Mouse (Mus musculus): Measurements from ENCODE around the gene Npas4. TPM values are rescaled to one million over a fixed set of nuclear protein-coding genes. Genes with fewer than 3 reads are reported as not detected.
A peak's percentile ranks its signal among the peaks of the same experiment; 100 is the strongest.
"Not testable (repeated sequence)": the region's sequence is repeated elsewhere in the genome, so short reads cannot be mapped to it uniquely, and the experiment has no call there.

The Npas4 gene
- polyA plus RNA-seq, 1 experiment from 2014 or later: not detected

DNA sequence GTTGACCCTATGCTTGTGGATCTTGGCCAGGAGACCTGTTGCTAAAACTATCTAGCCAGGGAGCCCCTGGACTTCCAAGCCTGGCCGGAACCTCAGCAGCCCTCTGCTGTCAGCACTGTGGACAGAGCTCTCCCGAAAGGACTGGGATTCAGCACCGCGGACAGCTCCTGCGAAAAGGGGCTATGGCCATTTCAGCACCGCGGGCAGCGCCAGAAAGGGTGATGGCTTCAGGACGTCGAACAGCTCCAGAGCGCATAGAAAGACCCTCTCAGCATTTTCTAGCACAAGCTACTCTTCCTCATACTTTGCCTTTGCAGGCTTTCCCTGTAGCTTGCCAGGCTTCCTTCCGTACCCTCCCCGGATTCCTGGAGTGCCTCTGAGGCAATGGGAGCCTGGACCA lies 1.1 kb downstream of the Npas4 start:
- peaks cover 15% of the 10 kb centered on the region for H3K4me1 ChIP-seq
- no peaks in the 10 kb centered on the region for H3K9me3 ChIP-seq
- H3K27me3 ChIP-seq (ENCODE audit: poor library complexity, severe bottlenecking): peaks cover 83% of the 10 kb centered on the region
- no peak overlapping the region for H3K27ac ChIP-seq
- WGBS: 3% methylated on average over 13 of the region's 13 CpGs
- peak; percentile 93 for DNase-seq (ENCODE audit: extremely low spot score, low spot score)
- H3K4me3 ChIP-seq: peak overlapping the region; percentile 20; the same call in 1 of the 2 replicates
- no peaks in the 10 kb centered on the region for H3K36me3 ChIP-seq (replicated peaks)

DNA sequence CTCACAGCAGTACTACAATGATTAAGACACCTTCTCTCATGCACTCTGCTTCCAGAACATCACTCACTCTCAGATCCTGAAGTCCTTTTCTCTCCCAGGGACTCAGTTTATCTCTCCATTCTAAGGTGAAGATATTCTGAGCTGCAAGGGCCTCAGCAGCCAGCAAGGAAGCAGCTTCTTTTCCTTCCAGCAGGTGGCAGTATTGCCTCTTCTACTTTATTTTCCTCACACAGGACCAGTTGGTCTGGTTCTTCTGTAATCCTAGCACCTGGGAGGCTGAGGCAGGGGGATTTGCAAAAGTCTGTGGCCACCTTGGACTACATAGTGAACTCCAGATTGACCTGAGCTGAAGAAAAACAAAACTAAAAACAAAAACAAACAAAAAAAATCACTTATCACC lies 8.3 kb downstream of the Npas4 start:
- no peaks in the 10 kb centered on the region for H3K36me3 ChIP-seq (replicated peaks)
- H3K4me1 ChIP-seq: no peaks in the 10 kb centered on the region
- H3K9me3 ChIP-seq: no peaks in the 10 kb centered on the region
- no peak overlapping the region for H3K4me3 ChIP-seq
- H3K27me3 ChIP-seq (ENCODE audit: poor library complexity, severe bottlenecking): peaks cover 38% of the 10 kb centered on the region
- H3K27ac ChIP-seq: no peak overlapping the region
- DNase-seq (ENCODE audit: extremely low spot score, low spot score): peak; percentile 31

GRCm38 (mm10) chr19:4968236-4968635 lies 21.9 kb downstream of the Npas4 start:
- Histone ChIP-seq H3K4me1 (peaks cover 2% of the 10 kb centered on the region), H3K36me3 (replicated peaks) (peaks cover 41% of the 10 kb centered on the region), H3K27me3 (ENCODE audit: poor library complexity, severe bottlenecking) (no peaks in the 10 kb centered on the region), H3K4me3 (no peak overlapping the region), H3K9me3 (no peaks in the 10 kb centered on the region), H3K27ac (no peak overlapping the region)
- DNase-seq (ENCODE audit: extremely low spot score, low spot score): no peak
- 89% methylated on average over 2 of the region's 2 CpGs for WGBS

- H3K27ac ChIP-seq: peak within 1 kb of the TSS; percentile 94
- peak; percentile 87 for DNase-seq (ENCODE audit: extremely low spot score, low spot score)
- H3K4me1 ChIP-seq: peaks cover 13% of the 10 kb centered on the region
- no peaks in the 10 kb centered on the region for H3K27me3 ChIP-seq (ENCODE audit: poor library complexity, severe bottlenecking)
- no peaks in the 10 kb centered on the region for H3K9me3 ChIP-seq
- peak within 1 kb of the TSS; percentile 89 for H3K4me3 ChIP-seq
- under 1% methylated on average over 34 of the region's 34 CpGs for WGBS
- peaks cover 31% of the 10 kb centered on the region for H3K36me3 ChIP-seq (replicated peaks)
Observed at GRCm38 (mm10) chr19:4961928-4962601, 28.1 kb downstream of the Npas4 start, which contains the start of gene Mrpl11. Mrpl11 (plus strand) TSS chr19:4962147.

DNA sequence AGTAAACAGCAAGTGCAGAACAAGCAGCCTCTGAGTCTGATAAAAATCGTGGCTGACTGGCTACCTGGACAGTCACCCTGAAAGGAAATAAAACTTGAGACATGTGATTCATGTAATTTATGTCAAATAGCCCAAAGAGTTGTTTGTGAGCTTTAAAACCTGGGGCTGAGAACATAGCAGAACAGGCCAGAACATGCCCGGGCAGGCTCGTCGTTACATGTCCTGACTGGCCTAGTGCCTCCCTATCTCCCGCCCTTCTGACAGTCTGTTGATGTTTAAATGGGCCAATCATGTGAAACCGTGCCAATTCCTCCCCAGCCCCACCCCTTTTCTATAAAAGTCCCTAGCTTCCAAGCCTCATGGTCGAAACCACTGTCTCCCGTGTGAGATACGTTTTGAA lies 41.5 kb downstream of the Npas4 start:
- H3K9me3 ChIP-seq; H3K4me1 ChIP-seq; H3K27ac ChIP-seq; H3K4me3 ChIP-seq; H3K27me3 ChIP-seq (ENCODE audit: poor library complexity, severe bottlenecking); DNase-seq (ENCODE audit: extremely low spot score, low spot score); H3K36me3 ChIP-seq (replicated peaks): not testable (repeated sequence)
- WGBS: 89% methylated on average over 9 of the region's 9 CpGs

DNA sequence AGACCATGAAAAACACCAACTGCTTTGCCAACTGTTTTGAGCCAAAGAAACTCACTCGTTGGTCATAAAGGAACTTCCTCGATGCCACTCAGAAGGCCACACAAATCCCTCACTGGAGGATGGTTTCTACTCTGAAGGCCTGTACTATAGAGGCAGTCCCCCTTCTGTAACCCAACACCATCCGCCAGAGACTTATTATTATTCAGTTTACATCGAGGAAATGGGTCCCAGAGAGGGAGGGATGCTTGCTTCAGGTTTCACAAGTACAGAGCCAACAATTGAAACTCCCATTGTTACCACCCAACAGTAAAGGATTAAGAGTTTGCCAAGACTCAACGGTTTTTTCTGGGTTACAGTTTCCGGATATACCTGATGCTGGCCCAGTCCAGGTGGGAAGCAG lies 44.6 kb downstream of the Npas4 start:
- no peak overlapping the region for H3K4me3 ChIP-seq
- no peak for DNase-seq (ENCODE audit: extremely low spot score, low spot score)
- H3K36me3 ChIP-seq (replicated peaks): no peaks in the 10 kb centered on the region
- H3K9me3 ChIP-seq: no peaks in the 10 kb centered on the region
- 46% methylated on average over 6 of the region's 6 CpGs for WGBS
- H3K4me1 ChIP-seq: peaks cover 27% of the 10 kb centered on the region
- H3K27me3 ChIP-seq (ENCODE audit: poor library complexity, severe bottlenecking): peaks cover 33% of the 10 kb centered on the region
- no peak overlapping the region for H3K27ac ChIP-seq

- no peaks in the 10 kb centered on the region for H3K9me3 ChIP-seq
- H3K27me3 ChIP-seq (ENCODE audit: poor library complexity, severe bottlenecking): peaks cover 35% of the 10 kb centered on the region
- H3K36me3 ChIP-seq (replicated peaks): no peaks in the 10 kb centered on the region
- H3K4me3 ChIP-seq: peak overlapping the region; percentile 83
- peaks cover 27% of the 10 kb centered on the region for H3K4me1 ChIP-seq
- peak overlapping the region; percentile 77 for H3K27ac ChIP-seq
- WGBS: 9% methylated on average over 13 of the region's 13 CpGs
- no peak for DNase-seq (ENCODE audit: extremely low spot score, low spot score)
Observed at GRCm38 (mm10) chr19:4943253-4943588, 46.9 kb downstream of the Npas4 start.

- H3K9me3 ChIP-seq: no peaks in the 10 kb centered on the region
- WGBS: under 1% methylated on average over 55 of the region's 55 CpGs
- peak within 1 kb of the TSS; percentile 83 for H3K4me3 ChIP-seq
- peaks cover 35% of the 10 kb centered on the region for H3K27me3 ChIP-seq (ENCODE audit: poor library complexity, severe bottlenecking)
- H3K27ac ChIP-seq: peak within 1 kb of the TSS; percentile 77
- peak; percentile 83 for DNase-seq (ENCODE audit: extremely low spot score, low spot score)
- H3K4me1 ChIP-seq: peaks cover 26% of the 10 kb centered on the region
- no peaks in the 10 kb centered on the region for H3K36me3 ChIP-seq (replicated peaks)
Observed at GRCm38 (mm10) chr19:4942551-4943252, 47.4 kb downstream of the Npas4 start, which contains the start of gene Peli3. Peli3 (minus strand) TSS chr19:4943127.

- 90% methylated on average over 17 of the region's 17 CpGs for WGBS
- peaks cover 22% of the 10 kb centered on the region for H3K27me3 ChIP-seq (ENCODE audit: poor library complexity, severe bottlenecking)
- H3K36me3 ChIP-seq (replicated peaks): no peaks in the 10 kb centered on the region
- no peak overlapping the region for H3K4me3 ChIP-seq
- H3K4me1 ChIP-seq: peaks cover 8% of the 10 kb centered on the region
- no peak for DNase-seq (ENCODE audit: extremely low spot score, low spot score)
- no peak overlapping the region for H3K27ac ChIP-seq
- no peaks in the 10 kb centered on the region for H3K9me3 ChIP-seq
Observed at GRCm38 (mm10) chr19:4937444-4938310, 52.4 kb downstream of the Npas4 start.

GRCm38 (mm10) chr19:4936896-4937295 lies 53.2 kb downstream of the Npas4 start:
- 89% methylated on average over 2 of the region's 2 CpGs for WGBS
- Histone ChIP-seq H3K27me3 (ENCODE audit: poor library complexity, severe bottlenecking) (peaks cover 14% of the 10 kb centered on the region), H3K36me3 (replicated peaks) (no peaks in the 10 kb centered on the region), H3K4me1 (peaks cover under 1% of the 10 kb centered on the region; the same call in 1 of the 2 replicates), H3K4me3 (no peak overlapping the region), H3K9me3 (no peaks in the 10 kb centered on the region), H3K27ac (no peak overlapping the region)
- no peak for DNase-seq (ENCODE audit: extremely low spot score, low spot score)

Data from forebrain, embryonic 10.5 days (tissue).